Mouse (Mus musculus): ENCODE results near the gene Gjb4. TPM values are rescaled to one million over a fixed set of nuclear protein-coding genes. Genes with fewer than 3 reads are reported as not detected.

Gjb4 gene
- polyA plus RNA-seq, 1 experiment from 2014 or later = 0.10 TPM

- DNase-seq (ENCODE audit: low spot score, missing footprints) (no peak), ATAC-seq (ENCODE audit: low FRiP score) (no peak)
- Histone ChIP-seq H3K27me3 (ENCODE audit: control insufficient read depth, insufficient read depth, low read length) (no peaks in the 10 kb centered on the region), H3K9me3 (ENCODE audit: control insufficient read depth, low read length) (no peaks in the 10 kb centered on the region), H3K27ac (ENCODE audit: low read depth, low read length) (no peak overlapping the region), H3K36me3 (ENCODE audit: control insufficient read depth, insufficient read depth, low read length) (no peaks in the 10 kb centered on the region), H3K4me1 (ENCODE audit: control insufficient read depth, insufficient read depth, low read length) (no peaks in the 10 kb centered on the region), H3K4me2 (no peak overlapping the region), H3K9ac (ENCODE audit: low read length) (no peak overlapping the region), H3K4me3 (ENCODE audit: low read depth, low read length) (no peak overlapping the region)
- 78% methylated on average over 8 of the region's 8 CpGs for WGBS
These were observed 19.6 kb upstream of the Gjb4 start for GRCm38 (mm10) chr4:127373491-127373890.

- Histone ChIP-seq H3K9me3 (ENCODE audit: control insufficient read depth, low read length) (no peaks in the 10 kb centered on the region), H3K9ac (ENCODE audit: low read length) (no peak overlapping the region), H3K4me3 (ENCODE audit: low read depth, low read length) (no peak overlapping the region), H3K27ac (ENCODE audit: low read depth, low read length) (no peak overlapping the region), H3K4me2 (no peak overlapping the region), H3K36me3 (ENCODE audit: control insufficient read depth, insufficient read depth, low read length) (no peaks in the 10 kb centered on the region), H3K4me1 (ENCODE audit: control insufficient read depth, insufficient read depth, low read length) (no peaks in the 10 kb centered on the region), H3K27me3 (ENCODE audit: control insufficient read depth, insufficient read depth, low read length) (no peaks in the 10 kb centered on the region)
- DNase-seq (ENCODE audit: low spot score, missing footprints) (no peak), ATAC-seq (ENCODE audit: low FRiP score) (no peak)
- WGBS = 69% methylated on average over 5 of the region's 5 CpGs
These were observed 17.7 kb upstream of the Gjb4 start for GRCm38 (mm10) chr4:127371546-127371945.

- no peaks in the 10 kb centered on the region for H3K9me3 ChIP-seq (ENCODE audit: control insufficient read depth, low read length)
- H3K27me3 ChIP-seq (ENCODE audit: control insufficient read depth, insufficient read depth, low read length) = no peaks in the 10 kb centered on the region
- DNase-seq (ENCODE audit: low spot score, missing footprints) = no peak
- no peaks in the 10 kb centered on the region for H3K4me1 ChIP-seq (ENCODE audit: control insufficient read depth, insufficient read depth, low read length)
- no peak overlapping the region for H3K27ac ChIP-seq (ENCODE audit: low read depth, low read length)
- no peaks in the 10 kb centered on the region for H3K36me3 ChIP-seq (ENCODE audit: control insufficient read depth, insufficient read depth, low read length)
- H3K9ac ChIP-seq (ENCODE audit: low read length) = no peak overlapping the region
- WGBS = 57% methylated on average over 2 of the region's 2 CpGs
- H3K4me2 ChIP-seq = no peak overlapping the region
- H3K4me3 ChIP-seq (ENCODE audit: low read depth, low read length) = no peak overlapping the region
- no peak for ATAC-seq (ENCODE audit: low FRiP score)
These were observed 16.6 kb upstream of the Gjb4 start for GRCm38 (mm10) chr4:127370447-127370846.

GRCm38 (mm10) chr4:127368379-127368973, 14.6 kb upstream of the Gjb4 start:
- H3K4me3 ChIP-seq (ENCODE audit: low read depth, low read length) = no peak overlapping the region
- H3K27ac ChIP-seq (ENCODE audit: low read depth, low read length) = no peak overlapping the region
- H3K27me3 ChIP-seq (ENCODE audit: control insufficient read depth, insufficient read depth, low read length) = no peaks in the 10 kb centered on the region
- H3K36me3 ChIP-seq (ENCODE audit: control insufficient read depth, insufficient read depth, low read length) = no peaks in the 10 kb centered on the region
- H3K4me2 ChIP-seq = no peak overlapping the region
- no peaks in the 10 kb centered on the region for H3K4me1 ChIP-seq (ENCODE audit: control insufficient read depth, insufficient read depth, low read length)
- ATAC-seq (ENCODE audit: low FRiP score) (no peak; the same call in 1 of the 2 replicates), DNase-seq (ENCODE audit: low spot score, missing footprints) (peak; percentile 99)
- H3K9me3 ChIP-seq (ENCODE audit: control insufficient read depth, low read length) = no peaks in the 10 kb centered on the region
- 37% methylated on average over 13 of the region's 13 CpGs for WGBS
- H3K9ac ChIP-seq (ENCODE audit: low read length) = no peak overlapping the region

GRCm38 (mm10) chr4:127365834-127366233, 12.0 kb upstream of the Gjb4 start:
- 0 out of 2 replicates have a peak, but pooled peaks have one; percentile 10 for ATAC-seq (ENCODE audit: low FRiP score)
- no peaks in the 10 kb centered on the region for H3K36me3 ChIP-seq (ENCODE audit: control insufficient read depth, insufficient read depth, low read length)
- no peak overlapping the region for H3K9ac ChIP-seq (ENCODE audit: low read length)
- H3K4me1 ChIP-seq (ENCODE audit: control insufficient read depth, insufficient read depth, low read length) = no peaks in the 10 kb centered on the region
- no peak overlapping the region for H3K4me2 ChIP-seq
- H3K27ac ChIP-seq (ENCODE audit: low read depth, low read length) = no peak overlapping the region
- no peaks in the 10 kb centered on the region for H3K9me3 ChIP-seq (ENCODE audit: control insufficient read depth, low read length)
- H3K4me3 ChIP-seq (ENCODE audit: low read depth, low read length) = no peak overlapping the region
- no peaks in the 10 kb centered on the region for H3K27me3 ChIP-seq (ENCODE audit: control insufficient read depth, insufficient read depth, low read length)
- WGBS = 22% methylated on average over 4 of the region's 4 CpGs
- DNase-seq (ENCODE audit: low spot score, missing footprints) = no peak

- Histone ChIP-seq H3K27me3 (ENCODE audit: control insufficient read depth, insufficient read depth, low read length) (no peaks in the 10 kb centered on the region), H3K27ac (ENCODE audit: low read depth, low read length) (no peak overlapping the region), H3K9me3 (ENCODE audit: control insufficient read depth, low read length) (no peaks in the 10 kb centered on the region), H3K9ac (ENCODE audit: low read length) (no peak overlapping the region), H3K4me3 (ENCODE audit: low read depth, low read length) (no peak overlapping the region), H3K4me1 (ENCODE audit: control insufficient read depth, insufficient read depth, low read length) (no peaks in the 10 kb centered on the region), H3K36me3 (ENCODE audit: control insufficient read depth, insufficient read depth, low read length) (no peaks in the 10 kb centered on the region), H3K4me2 (no peak overlapping the region)
- ATAC-seq (ENCODE audit: low FRiP score) = peak; percentile 39; the same call in 1 of the 2 replicates
- WGBS = 14% methylated on average over 5 of the region's 5 CpGs
- DNase-seq (ENCODE audit: low spot score, missing footprints) = no peak
These were observed 11.6 kb upstream of the Gjb4 start for GRCm38 (mm10) chr4:127365433-127365832.

GRCm38 (mm10) chr4:127364431-127364830, 10.6 kb upstream of the Gjb4 start:
- WGBS = 69% methylated on average over 6 of the region's 6 CpGs
- no peaks in the 10 kb centered on the region for H3K4me1 ChIP-seq (ENCODE audit: control insufficient read depth, insufficient read depth, low read length)
- no peak overlapping the region for H3K9ac ChIP-seq (ENCODE audit: low read length)
- no peak for ATAC-seq (ENCODE audit: low FRiP score)
- no peaks in the 10 kb centered on the region for H3K36me3 ChIP-seq (ENCODE audit: control insufficient read depth, insufficient read depth, low read length)
- H3K9me3 ChIP-seq (ENCODE audit: control insufficient read depth, low read length) = no peaks in the 10 kb centered on the region
- H3K27ac ChIP-seq (ENCODE audit: low read depth, low read length) = no peak overlapping the region
- H3K4me3 ChIP-seq (ENCODE audit: low read depth, low read length) = no peak overlapping the region
- no peak overlapping the region for H3K4me2 ChIP-seq
- DNase-seq (ENCODE audit: low spot score, missing footprints) = no peak
- no peaks in the 10 kb centered on the region for H3K27me3 ChIP-seq (ENCODE audit: control insufficient read depth, insufficient read depth, low read length)

GRCm38 (mm10) chr4:127363331-127363730, 9.4 kb upstream of the Gjb4 start:
- no peaks in the 10 kb centered on the region for H3K27me3 ChIP-seq (ENCODE audit: control insufficient read depth, insufficient read depth, low read length)
- H3K27ac ChIP-seq (ENCODE audit: low read depth, low read length) = no peak overlapping the region
- no peaks in the 10 kb centered on the region for H3K4me1 ChIP-seq (ENCODE audit: control insufficient read depth, insufficient read depth, low read length)
- H3K4me2 ChIP-seq = no peak overlapping the region
- H3K9me3 ChIP-seq (ENCODE audit: control insufficient read depth, low read length) = no peaks in the 10 kb centered on the region
- H3K9ac ChIP-seq (ENCODE audit: low read length) = no peak overlapping the region
- DNase-seq (ENCODE audit: low spot score, missing footprints) = no peak
- WGBS = 66% methylated on average over 4 of the region's 4 CpGs
- no peak overlapping the region for H3K4me3 ChIP-seq (ENCODE audit: low read depth, low read length)
- H3K36me3 ChIP-seq (ENCODE audit: control insufficient read depth, insufficient read depth, low read length) = no peaks in the 10 kb centered on the region
- ATAC-seq (ENCODE audit: low FRiP score) = no peak

GRCm38 (mm10) chr4:127362520-127362919, 8.6 kb upstream of the Gjb4 start:
- 96% methylated on average over 3 of the region's 3 CpGs for WGBS
- Histone ChIP-seq H3K36me3 (ENCODE audit: control insufficient read depth, insufficient read depth, low read length) (no peaks in the 10 kb centered on the region), H3K9me3 (ENCODE audit: control insufficient read depth, low read length) (no peaks in the 10 kb centered on the region), H3K27ac (ENCODE audit: low read depth, low read length) (no peak overlapping the region), H3K4me2 (no peak overlapping the region), H3K9ac (ENCODE audit: low read length) (no peak overlapping the region), H3K27me3 (ENCODE audit: control insufficient read depth, insufficient read depth, low read length) (no peaks in the 10 kb centered on the region), H3K4me3 (ENCODE audit: low read depth, low read length) (no peak overlapping the region), H3K4me1 (ENCODE audit: control insufficient read depth, insufficient read depth, low read length) (no peaks in the 10 kb centered on the region)
- DNase-seq (ENCODE audit: low spot score, missing footprints) = no peak
- ATAC-seq (ENCODE audit: low FRiP score) = no peak

Data from midbrain, embryonic 11.5 days (tissue).